Mouse (Mus musculus): ENCODE measurements around the gene Tbx19. TPM values are rescaled to one million over a fixed set of nuclear protein-coding genes. Genes with fewer than 3 reads are reported as not detected.

The Tbx19 gene
- polyA plus RNA-seq, 1 experiment from 2014 or later: not detected

DNA sequence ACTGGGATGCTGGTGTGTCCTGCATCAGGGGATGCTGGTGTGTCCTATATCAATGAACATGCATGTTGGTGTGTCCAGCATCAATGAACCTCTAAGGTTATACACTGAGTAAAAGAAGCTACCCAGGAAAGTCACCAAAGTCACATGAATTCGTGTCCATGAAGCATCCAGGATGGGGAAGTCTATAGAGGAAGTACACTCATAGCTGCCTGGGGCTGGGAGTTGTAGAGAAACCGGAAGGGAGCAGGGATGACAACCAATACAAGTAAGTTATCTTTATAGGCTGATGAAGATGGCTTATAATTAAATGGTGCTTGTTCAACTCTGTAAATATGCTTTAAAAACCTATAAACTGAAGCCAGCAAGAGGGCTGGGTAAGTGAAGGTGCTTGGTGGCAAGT lies 26.7 kb downstream of the Tbx19 start:
- ATAC-seq (ENCODE audit: low FRiP score, low TSS enrichment) (no peak), DNase-seq (ENCODE audit: low spot score) (no peak)
- Histone ChIP-seq H3K27me3 (ENCODE audit: control insufficient read depth, insufficient read depth, low read length) (no peaks in the 10 kb centered on the region), H3K4me1 (replicated peaks; ENCODE audit: control insufficient read depth, insufficient read depth) (no peaks in the 10 kb centered on the region), H3K27ac (replicated peaks) (no peak overlapping the region), H3K9me3 (ENCODE audit: control insufficient read depth, low read length) (no peaks in the 10 kb centered on the region), H3K9ac (ENCODE audit: low read length) (no peak overlapping the region), H3K4me3 (ENCODE audit: low read depth, low read length) (no peak overlapping the region), H3K36me3 (ENCODE audit: control insufficient read depth, insufficient read depth, low read length) (no peaks in the 10 kb centered on the region), H3K4me2 (replicated peaks; ENCODE audit: low read depth) (no peak overlapping the region)
- WGBS: 58% methylated on average over 2 of the region's 2 CpGs
- TF ChIP-seq CTCF (IDR thresholded peaks at IDR 0.05; ENCODE audit: low read depth) (no peak), EP300 (optimal IDR thresholded peaks at IDR 0.05) (no peak)

DNA sequence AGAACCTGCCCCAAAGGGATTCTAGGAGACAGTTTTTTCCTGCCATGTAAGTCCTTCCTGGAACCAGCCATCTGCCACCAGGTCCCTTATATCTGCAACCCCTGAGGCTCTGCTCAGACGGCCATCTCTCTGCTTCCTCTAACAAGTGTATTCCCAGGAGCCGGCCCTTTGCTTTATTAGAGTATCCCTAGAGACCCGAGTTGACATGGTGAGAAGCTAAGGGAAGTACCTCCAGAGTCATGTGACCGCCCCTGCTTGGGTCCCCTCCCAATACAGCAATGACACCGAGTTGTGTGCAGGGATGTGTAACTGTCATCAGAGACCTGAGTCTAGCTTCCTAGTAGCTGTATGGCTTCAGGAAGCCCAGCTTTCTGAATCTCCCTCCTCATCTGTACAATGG lies 27.3 kb downstream of the Tbx19 start:
- no peak for DNase-seq (ENCODE audit: low spot score)
- Histone ChIP-seq H3K9ac (ENCODE audit: low read length) (no peak overlapping the region), H3K27me3 (ENCODE audit: control insufficient read depth, insufficient read depth, low read length) (no peaks in the 10 kb centered on the region), H3K4me2 (replicated peaks; ENCODE audit: low read depth) (no peak overlapping the region), H3K9me3 (ENCODE audit: control insufficient read depth, low read length) (no peaks in the 10 kb centered on the region), H3K4me1 (replicated peaks; ENCODE audit: control insufficient read depth, insufficient read depth) (no peaks in the 10 kb centered on the region), H3K27ac (replicated peaks) (no peak overlapping the region), H3K36me3 (ENCODE audit: control insufficient read depth, insufficient read depth, low read length) (no peaks in the 10 kb centered on the region), H3K4me3 (ENCODE audit: low read depth, low read length) (no peak overlapping the region)
- TF ChIP-seq CTCF (IDR thresholded peaks at IDR 0.05; ENCODE audit: low read depth) (no peak), EP300 (optimal IDR thresholded peaks at IDR 0.05) (no peak)
- 75% methylated on average over 5 of the region's 5 CpGs for WGBS
- no peak for ATAC-seq (ENCODE audit: low FRiP score, low TSS enrichment)

DNA sequence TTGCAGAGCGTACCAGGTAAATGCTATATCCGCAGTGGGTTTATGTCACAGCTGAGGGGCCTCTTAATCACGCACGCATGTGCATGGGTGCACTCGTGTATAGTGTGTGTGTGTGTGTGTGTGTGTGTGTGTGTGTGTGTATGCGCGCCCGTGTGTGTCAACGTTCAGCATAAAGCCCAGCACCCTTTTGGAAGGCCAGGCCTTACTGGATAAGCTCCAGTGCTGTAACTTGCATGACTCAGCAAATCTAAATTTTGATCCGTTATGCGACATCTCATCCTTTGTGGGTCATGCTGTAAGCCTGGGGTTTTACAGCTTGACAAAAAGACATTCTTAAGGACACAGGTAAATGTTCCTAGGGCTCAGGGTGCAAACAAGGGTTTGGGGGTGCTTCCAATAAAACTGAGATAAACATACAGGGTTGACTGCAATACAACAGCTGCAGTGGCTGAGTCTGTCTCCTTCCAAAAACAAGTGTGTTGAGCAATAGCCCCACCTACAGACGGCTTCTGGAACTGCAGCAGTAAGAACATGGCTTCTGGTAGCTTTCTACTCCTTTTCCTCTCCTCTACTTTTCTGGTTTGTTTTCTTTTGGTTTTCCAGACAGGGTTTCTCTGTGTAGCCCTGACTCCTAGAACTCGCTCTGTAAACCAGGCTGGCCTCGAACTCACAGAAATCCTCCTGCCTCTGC lies 28.2 kb downstream of the Tbx19 start:
- H3K4me1 ChIP-seq (replicated peaks; ENCODE audit: control insufficient read depth, insufficient read depth): no peaks in the 10 kb centered on the region
- H3K27me3 ChIP-seq (ENCODE audit: control insufficient read depth, insufficient read depth, low read length): no peaks in the 10 kb centered on the region
- DNase-seq (ENCODE audit: low spot score): peak; percentile 78
- H3K4me3 ChIP-seq (ENCODE audit: low read depth, low read length): no peak overlapping the region
- WGBS: 74% methylated on average over 14 of the region's 14 CpGs
- TF ChIP-seq CTCF (IDR thresholded peaks at IDR 0.05; ENCODE audit: low read depth) (peak; percentile 87), EP300 (optimal IDR thresholded peaks at IDR 0.05) (no peak)
- no peaks in the 10 kb centered on the region for H3K9me3 ChIP-seq (ENCODE audit: control insufficient read depth, low read length)
- H3K36me3 ChIP-seq (ENCODE audit: control insufficient read depth, insufficient read depth, low read length): no peaks in the 10 kb centered on the region
- no peak overlapping the region for H3K4me2 ChIP-seq (replicated peaks; ENCODE audit: low read depth)
- H3K27ac ChIP-seq (replicated peaks): no peak overlapping the region
- H3K9ac ChIP-seq (ENCODE audit: low read length): no peak overlapping the region
- 0 out of 2 replicates have a peak, but pooled peaks have one; percentile 42 for ATAC-seq (ENCODE audit: low FRiP score, low TSS enrichment)

DNA sequence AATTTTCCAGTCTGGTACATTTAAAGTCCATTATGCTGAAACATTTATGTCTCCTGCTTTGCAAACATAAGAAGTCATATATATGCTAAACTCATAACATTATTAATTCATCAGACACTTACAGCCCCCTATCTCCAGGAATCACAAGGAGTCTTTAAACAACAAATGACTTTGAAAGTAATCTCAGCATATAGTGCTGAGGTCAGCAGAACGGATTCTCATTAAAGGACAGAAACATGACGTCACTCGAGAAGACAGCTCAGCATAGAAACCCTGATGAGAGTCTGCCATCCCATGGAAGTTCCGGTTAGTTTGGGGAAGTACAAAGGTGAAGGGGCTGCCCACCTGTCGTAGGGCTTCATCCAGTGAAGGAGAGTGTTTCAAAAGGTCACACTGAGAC lies 31.0 kb downstream of the Tbx19 start:
- WGBS: 66% methylated on average over 5 of the region's 5 CpGs
- Histone ChIP-seq H3K36me3 (ENCODE audit: control insufficient read depth, insufficient read depth, low read length) (no peaks in the 10 kb centered on the region), H3K9me3 (ENCODE audit: control insufficient read depth, low read length) (no peaks in the 10 kb centered on the region), H3K4me2 (replicated peaks; ENCODE audit: low read depth) (no peak overlapping the region), H3K27ac (replicated peaks) (no peak overlapping the region), H3K4me1 (replicated peaks; ENCODE audit: control insufficient read depth, insufficient read depth) (no peaks in the 10 kb centered on the region), H3K4me3 (ENCODE audit: low read depth, low read length) (no peak overlapping the region), H3K27me3 (ENCODE audit: control insufficient read depth, insufficient read depth, low read length) (no peaks in the 10 kb centered on the region), H3K9ac (ENCODE audit: low read length) (no peak overlapping the region)
- no peak for TF ChIP-seq EP300 (optimal IDR thresholded peaks at IDR 0.05)
- TF ChIP-seq CTCF (IDR thresholded peaks at IDR 0.05; ENCODE audit: low read depth): no peak
- DNase-seq (ENCODE audit: low spot score): no peak
- no peak for ATAC-seq (ENCODE audit: low FRiP score, low TSS enrichment)

DNA sequence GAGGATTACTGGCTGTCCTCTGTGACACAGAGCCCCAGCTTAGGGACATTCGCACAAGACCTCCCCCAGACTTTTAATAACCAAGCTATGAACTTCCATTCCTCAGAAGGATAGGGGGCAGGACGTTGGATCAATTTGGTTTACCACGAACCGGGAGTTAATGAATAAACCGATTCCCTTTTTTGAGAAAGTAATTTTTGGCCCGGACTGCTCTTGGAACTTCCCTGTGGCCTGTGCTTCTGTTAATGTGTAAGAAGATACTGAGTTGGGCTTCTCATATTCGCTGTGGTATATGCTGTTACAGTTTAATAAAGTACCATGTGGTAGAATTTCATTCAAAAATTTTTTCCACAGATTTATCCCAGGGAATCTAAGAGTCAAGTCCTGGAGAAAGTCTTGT lies 39.5 kb downstream of the Tbx19 start:
- ATAC-seq (ENCODE audit: low FRiP score, low TSS enrichment): no peak
- WGBS: 74% methylated on average over 7 of the region's 7 CpGs
- H3K4me3 ChIP-seq (ENCODE audit: low read depth, low read length): no peak overlapping the region

DNA sequence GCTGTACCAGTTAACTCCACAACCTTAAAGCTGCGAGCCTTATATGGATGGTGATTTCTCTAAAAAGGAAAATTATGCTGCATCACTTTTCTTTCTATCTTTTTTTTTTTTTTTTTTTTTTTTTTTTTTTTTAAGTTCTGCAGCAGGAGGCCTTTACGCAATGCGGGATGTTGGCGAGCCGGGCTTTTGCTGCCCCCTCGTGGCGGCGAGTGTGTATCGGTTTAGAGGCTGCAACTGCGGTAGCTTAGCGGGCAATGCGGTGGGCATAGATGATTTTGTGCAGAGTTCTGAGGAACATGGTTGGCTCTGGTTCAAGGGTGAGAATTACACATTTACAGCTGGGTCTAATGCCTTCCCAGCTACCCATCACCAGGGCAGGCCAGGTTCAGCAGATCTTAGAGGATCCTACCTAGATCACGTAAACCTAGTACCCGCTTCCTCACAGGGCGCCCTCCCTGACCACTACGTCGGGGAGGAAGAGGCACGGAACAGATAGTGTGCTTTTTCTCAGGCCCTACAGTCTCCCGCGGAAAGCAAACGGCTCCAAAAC lies 40.1 kb downstream of the Tbx19 start:
- H3K4me1 ChIP-seq (replicated peaks; ENCODE audit: control insufficient read depth, insufficient read depth): no peaks in the 10 kb centered on the region
- WGBS: 19% methylated on average over 21 of the region's 21 CpGs
- H3K4me2 ChIP-seq (replicated peaks; ENCODE audit: low read depth): no peak overlapping the region
- H3K36me3 ChIP-seq (ENCODE audit: control insufficient read depth, insufficient read depth, low read length): no peaks in the 10 kb centered on the region
- TF ChIP-seq EP300 (optimal IDR thresholded peaks at IDR 0.05): no peak
- TF ChIP-seq CTCF (IDR thresholded peaks at IDR 0.05; ENCODE audit: low read depth): peak; percentile 87
- no peak overlapping the region for H3K4me3 ChIP-seq (ENCODE audit: low read depth, low read length)
- H3K9me3 ChIP-seq (ENCODE audit: control insufficient read depth, low read length): no peaks in the 10 kb centered on the region
- DNase-seq (ENCODE audit: low spot score): peak; percentile 90
- peak; percentile 71; the same call in 1 of the 2 replicates for ATAC-seq (ENCODE audit: low FRiP score, low TSS enrichment)
- H3K27ac ChIP-seq (replicated peaks): no peak overlapping the region
- H3K9ac ChIP-seq (ENCODE audit: low read length): no peak overlapping the region
- no peaks in the 10 kb centered on the region for H3K27me3 ChIP-seq (ENCODE audit: control insufficient read depth, insufficient read depth, low read length)

More for the DNA sequence above, 39.5 kb downstream of the Tbx19 start:
- no peak overlapping the region for H3K4me2 ChIP-seq (replicated peaks; ENCODE audit: low read depth)
- no peaks in the 10 kb centered on the region for H3K27me3 ChIP-seq (ENCODE audit: control insufficient read depth, insufficient read depth, low read length)
- H3K9me3 ChIP-seq (ENCODE audit: control insufficient read depth, low read length): no peaks in the 10 kb centered on the region
- no peaks in the 10 kb centered on the region for H3K36me3 ChIP-seq (ENCODE audit: control insufficient read depth, insufficient read depth, low read length)
- no peak overlapping the region for H3K27ac ChIP-seq (replicated peaks)
- no peaks in the 10 kb centered on the region for H3K4me1 ChIP-seq (replicated peaks; ENCODE audit: control insufficient read depth, insufficient read depth)
- no peak overlapping the region for H3K9ac ChIP-seq (ENCODE audit: low read length)
- no peak for DNase-seq (ENCODE audit: low spot score)
- TF ChIP-seq CTCF (IDR thresholded peaks at IDR 0.05; ENCODE audit: low read depth): no peak
- no peak for TF ChIP-seq EP300 (optimal IDR thresholded peaks at IDR 0.05)
